In the genomic region with DNA sequence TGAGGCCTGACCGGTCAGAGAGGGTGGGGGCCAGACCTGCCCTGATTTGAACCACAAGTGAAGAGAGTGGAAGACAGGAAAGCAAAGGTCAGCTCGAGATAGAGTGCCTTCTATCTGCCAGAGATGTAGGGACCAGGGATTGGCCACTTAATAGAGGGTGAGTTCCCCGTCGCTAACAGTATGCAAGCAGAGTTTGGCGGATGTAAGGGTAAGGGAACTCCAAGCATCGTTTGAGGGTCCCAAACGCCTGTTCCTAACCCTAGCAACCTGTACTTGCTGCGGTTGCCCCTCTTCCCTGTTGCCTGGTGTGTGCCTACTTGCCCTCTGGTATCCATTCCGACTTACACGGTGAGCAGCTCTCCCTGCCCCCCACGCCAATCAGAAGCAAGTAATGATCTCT, we compare ENCODE assay signal across 14 mouse cellular contexts. TPM values are rescaled to one million over a fixed set of nuclear protein-coding genes. Genes with fewer than 3 reads are reported as not detected.
DNase-seq lines count a peak whose midpoint lies in the region; ATAC-seq lines count a peak whose summit lies in the region.
"Had no signal": no experiment of that assay in that cellular context is flagged by ENCODE, and none has a peak within 500 bp of the region (broad histone marks: within the 10 kb centered on the region; RNA-seq: fewer than 3 reads in every experiment).

No protein-coding gene starts in this region.

- H3K27ac ChIP-seq in hindbrain, embryonic 10.5 days: peak overlapping the region; percentile 30
- no peak overlapping the region for H3K27ac ChIP-seq in hindbrain, embryonic 13.5 days
- peak overlapping the region; percentile 20; the same call in 1 of the 2 replicates for H3K27ac ChIP-seq in neural tube, embryonic 11.5 days (ENCODE audit: low read depth, low read length)
- peak overlapping the region; percentile 100 for H3K27ac ChIP-seq in limb, embryonic 11.5 days (replicated peaks; ENCODE audit: low read depth, low read length)

- no peaks in the 10 kb centered on the region for H3K9me3 ChIP-seq in hindbrain, embryonic 10.5 days
- no peaks in the 10 kb centered on the region for H3K9me3 ChIP-seq in hindbrain, embryonic 13.5 days
- no peaks in the 10 kb centered on the region for H3K9me3 ChIP-seq in neural tube, embryonic 11.5 days (ENCODE audit: control insufficient read depth, low read length)
- H3K9me3 ChIP-seq in limb, embryonic 11.5 days (ENCODE audit: control insufficient read depth, low read length): no peaks in the 10 kb centered on the region
- H3K9me3 ChIP-seq: megakaryocyte, embryonic 14.5 days had no signal

- 70% methylated on average over 11 of the region's 11 CpGs for WGBS in hindbrain, embryonic 10.5 days
- WGBS in hindbrain, embryonic 13.5 days: 73% methylated on average over 11 of the region's 11 CpGs
- WGBS in neural tube, embryonic 11.5 days: 65% methylated on average over 11 of the region's 11 CpGs
- 50% methylated on average over 11 of the region's 11 CpGs for WGBS in limb, embryonic 11.5 days

- ATAC-seq in hindbrain, embryonic 13.5 days (ENCODE audit: low FRiP score): no peak
- ATAC-seq in neural tube, embryonic 11.5 days (ENCODE audit: insufficient read depth, low FRiP score, low TSS enrichment): no peak
- ATAC-seq in limb, embryonic 11.5 days (ENCODE audit: insufficient number of reproducible peaks, low FRiP score, low TSS enrichment, low read depth): no peak
- ATAC-seq: hindbrain, embryonic 16.5 days had no signal

- no peak overlapping the region for H3K4me2 ChIP-seq in hindbrain, embryonic 13.5 days
- H3K4me2 ChIP-seq in neural tube, embryonic 11.5 days (ENCODE audit: low read depth): no peak overlapping the region
- no peak overlapping the region for H3K4me2 ChIP-seq in limb, embryonic 11.5 days (ENCODE audit: low read depth, severe bottlenecking)

- DNase-seq in hindbrain, embryonic 10.5 days (ENCODE audit: low spot score): no peak
- DNase-seq in neural tube, embryonic 11.5 days (ENCODE audit: low spot score): no peak
- DNase-seq in neural tube, embryonic 10.5 days (ENCODE audit: extremely low spot score, low spot score): no peak
- no peak for DNase-seq in limb, embryonic 11.5 days (ENCODE audit: low spot score)
- no peak for DNase-seq in thymus, postnatal 36 days
- no peak for DNase-seq in ovary, postnatal 14 days (ENCODE audit: low spot score)
- DNase-seq: adrenal gland, postnatal 36 days; cerebellum, postnatal 36 days; kidney, postnatal 10 days; layer of hippocampus, adult 9-11 months; left cerebral cortex, postnatal 4 days had no signal

- no peak overlapping the region for H3K4me3 ChIP-seq in hindbrain, embryonic 10.5 days
- H3K4me3 ChIP-seq in hindbrain, embryonic 13.5 days: no peak overlapping the region
- H3K4me3 ChIP-seq in neural tube, embryonic 11.5 days (ENCODE audit: low read depth, low read length): no peak overlapping the region
- H3K4me3 ChIP-seq in limb, embryonic 11.5 days (ENCODE audit: low read depth, low read length): no peak overlapping the region
- H3K4me3 ChIP-seq: megakaryocyte, embryonic 14.5 days had no signal

- no peaks in the 10 kb centered on the region; the same call in 1 of the 2 replicates for H3K36me3 ChIP-seq in hindbrain, embryonic 10.5 days
- peaks cover 38% of the 10 kb centered on the region for H3K36me3 ChIP-seq in hindbrain, embryonic 13.5 days
- no peaks in the 10 kb centered on the region for H3K36me3 ChIP-seq in neural tube, embryonic 11.5 days (ENCODE audit: control insufficient read depth, insufficient read depth, low read length)
- H3K36me3 ChIP-seq in limb, embryonic 11.5 days (ENCODE audit: control insufficient read depth, insufficient read depth, low read length): no peaks in the 10 kb centered on the region

- peaks cover 64% of the 10 kb centered on the region for H3K4me1 ChIP-seq in hindbrain, embryonic 10.5 days (replicated peaks)
- H3K4me1 ChIP-seq in hindbrain, embryonic 13.5 days (replicated peaks): peaks cover 53% of the 10 kb centered on the region
- H3K4me1 ChIP-seq in neural tube, embryonic 11.5 days (ENCODE audit: control insufficient read depth, insufficient read depth, low read length): peaks cover 13% of the 10 kb centered on the region
- peaks cover 37% of the 10 kb centered on the region for H3K4me1 ChIP-seq in limb, embryonic 11.5 days (ENCODE audit: control insufficient read depth, insufficient read depth, low read length)

- H3K27me3 ChIP-seq in hindbrain, embryonic 10.5 days (ENCODE audit: insufficient read depth, poor library complexity, severe bottlenecking): peaks cover 45% of the 10 kb centered on the region
- peaks cover 42% of the 10 kb centered on the region for H3K27me3 ChIP-seq in hindbrain, embryonic 13.5 days
- H3K27me3 ChIP-seq in neural tube, embryonic 11.5 days (ENCODE audit: control insufficient read depth, insufficient read depth, low read length): no peaks in the 10 kb centered on the region
- H3K27me3 ChIP-seq in limb, embryonic 11.5 days (ENCODE audit: control insufficient read depth, insufficient read depth, low read length): no peaks in the 10 kb centered on the region

- no peak overlapping the region for H3K9ac ChIP-seq in hindbrain, embryonic 13.5 days
- H3K9ac ChIP-seq in neural tube, embryonic 11.5 days (ENCODE audit: low read length): no peak overlapping the region
- no peak overlapping the region for H3K9ac ChIP-seq in limb, embryonic 11.5 days (ENCODE audit: low read length)

RNA-seq across cellular contexts. Expression of gene Ciz1, which starts 31.4 kb away (rescaled TPM):
- polyA plus RNA-seq in hindbrain, embryonic 10.5 days (2016; fragmentation: Nextera tagmentation; extraction: Ambion mirVana): 56.3 and 69.4 TPM in 2 replicates
- 52.4 and 53.7 TPM in 2 replicates for polyA plus RNA-seq in hindbrain, embryonic 13.5 days (2015; fragmentation: Nextera tagmentation; extraction: Ambion mirVana)
- 57.0 TPM in 2 replicates for polyA plus RNA-seq in neural tube, embryonic 11.5 days (2014; fragmentation: Nextera tagmentation; extraction: Ambion mirVana)
- polyA plus RNA-seq in limb, embryonic 11.5 days (2014; fragmentation: Nextera tagmentation; extraction: Ambion mirVana): 52.2 and 67.8 TPM in 2 replicates

RNA-seq across cellular contexts. Expression of gene Dnm1, which starts 32.4 kb away (rescaled TPM):
- polyA plus RNA-seq in hindbrain, embryonic 10.5 days (2016; fragmentation: Nextera tagmentation; extraction: Ambion mirVana): 12.3 and 17.0 TPM in 2 replicates
- 42.7 and 44.3 TPM in 2 replicates for polyA plus RNA-seq in hindbrain, embryonic 13.5 days (2015; fragmentation: Nextera tagmentation; extraction: Ambion mirVana)
- 23.7 and 29.5 TPM in 2 replicates for polyA plus RNA-seq in neural tube, embryonic 11.5 days (2014; fragmentation: Nextera tagmentation; extraction: Ambion mirVana)
- 36.1 and 39.9 TPM in 2 replicates for polyA plus RNA-seq in limb, embryonic 11.5 days (2014; fragmentation: Nextera tagmentation; extraction: Ambion mirVana)

RNA-seq across cellular contexts. Expression of gene Swi5, which starts 32.8 kb away (rescaled TPM):
- polyA plus RNA-seq in hindbrain, embryonic 10.5 days (2016; fragmentation: Nextera tagmentation; extraction: Ambion mirVana): 488 and 544 TPM in 2 replicates
- polyA plus RNA-seq in hindbrain, embryonic 13.5 days (2015; fragmentation: Nextera tagmentation; extraction: Ambion mirVana): 437 and 458 TPM in 2 replicates
- polyA plus RNA-seq in neural tube, embryonic 11.5 days (2014; fragmentation: Nextera tagmentation; extraction: Ambion mirVana): 330 and 385 TPM in 2 replicates
- polyA plus RNA-seq in limb, embryonic 11.5 days (2014; fragmentation: Nextera tagmentation; extraction: Ambion mirVana): 272 and 354 TPM in 2 replicates

RNA-seq across cellular contexts. Expression of gene Golga2, which starts 33.5 kb away (rescaled TPM):
- polyA plus RNA-seq in hindbrain, embryonic 10.5 days (2016; fragmentation: Nextera tagmentation; extraction: Ambion mirVana): 20.2 and 22.6 TPM in 2 replicates
- 25.6 and 26.5 TPM in 2 replicates for polyA plus RNA-seq in hindbrain, embryonic 13.5 days (2015; fragmentation: Nextera tagmentation; extraction: Ambion mirVana)
- 22.1 and 23.8 TPM in 2 replicates for polyA plus RNA-seq in neural tube, embryonic 11.5 days (2014; fragmentation: Nextera tagmentation; extraction: Ambion mirVana)
- 18.1 and 18.9 TPM in 2 replicates for polyA plus RNA-seq in limb, embryonic 11.5 days (2014; fragmentation: Nextera tagmentation; extraction: Ambion mirVana)
